Mouse (Mus musculus): ENCODE data around the gene Ssrp1.

DNA sequence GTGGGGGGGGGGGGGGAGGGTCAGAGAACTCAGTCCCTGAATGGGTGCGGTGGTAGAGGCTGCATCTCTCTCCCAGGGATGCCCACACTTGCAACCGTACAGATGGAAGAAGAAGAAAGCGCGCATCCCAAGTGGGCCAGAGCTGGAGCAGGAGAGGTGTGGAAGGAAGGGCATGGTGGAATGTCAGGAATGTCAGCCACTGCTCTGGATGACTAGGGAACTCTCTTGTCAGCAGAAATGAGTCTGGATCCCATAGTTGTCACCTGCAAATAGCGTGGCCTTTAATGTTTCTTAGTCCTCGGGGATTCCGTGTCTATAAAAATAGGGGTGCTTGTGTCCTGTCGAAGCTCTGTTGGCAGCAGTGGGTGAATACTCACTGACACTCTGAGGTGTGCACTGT, 34.5 kb upstream of the Ssrp1 start:
- TF ChIP-seq CTCF (IDR thresholded peaks at IDR 0.05; ENCODE audit: low read depth) (no peak), EP300 (IDR thresholded peaks at IDR 0.05; ENCODE audit: low read depth) (no peak)

Measured in liver, postnatal 0 days (tissue).